Mouse (Mus musculus) intestine, postnatal 0 days (tissue): ENCODE results near the gene Trio. TPM values are rescaled to one million over a fixed set of nuclear protein-coding genes. Genes with fewer than 3 reads are reported as not detected.
A peak's percentile ranks its signal among the peaks of the same experiment; 100 is the strongest.

ENCODE experiments used
- ATAC-seq: fragments of 200-750 bp; cut with Nextera tagmentation; 2 replicates; pipeline ENCODE4 v1.8.0; 2017; ENCODE audit warnings: mild to moderate bottlenecking, moderate TSS enrichment, moderate library complexity
- H3K27ac ChIP-seq: fragments of 300-500 bp; sonication (generic); 2 replicates; pipeline ENCODE4 v1.5.1; 2014; ENCODE audit warnings: mild to moderate bottlenecking, low read depth, low read length, moderate library complexity
- H3K27me3 ChIP-seq: fragments of 300-500 bp; sonication (generic); replicated peaks from 2 replicates; pipeline ENCODE4 v1.6.1; 2014; ENCODE audit warnings: low read length, mixed read lengths; ENCODE audit not compliant: control insufficient read depth, insufficient read depth
- H3K36me3 ChIP-seq: fragments of 300-500 bp; sonication (generic); 2 replicates; pipeline ENCODE4 v1.6.1; 2014; ENCODE audit warnings: mild to moderate bottlenecking, moderate library complexity; ENCODE audit not compliant: control insufficient read depth, insufficient read depth
- H3K4me1 ChIP-seq: fragments of 300-500 bp; sonication (generic); replicated peaks from 2 replicates; pipeline ENCODE4 v1.6.1; 2014; ENCODE audit warnings: antibody characterized with exemption, low read length, mixed read lengths; ENCODE audit not compliant: control insufficient read depth, insufficient read depth
- H3K4me2 ChIP-seq: fragments of 300-500 bp; sonication (generic); replicated peaks from 2 replicates; pipeline ENCODE4 v1.6.1; 2014; ENCODE audit warnings: low read depth, mild to moderate bottlenecking, moderate library complexity
- H3K4me3 ChIP-seq: fragments of 300-500 bp; sonication (generic); 2 replicates; pipeline ENCODE4 v1.5.1; 2014; ENCODE audit warnings: low read depth, low read length
- H3K9ac ChIP-seq: fragments of 300-500 bp; sonication (generic); 2 replicates; pipeline ENCODE4 v1.6.1; 2014; ENCODE audit warnings: mild to moderate bottlenecking, low read depth, low read length
- H3K9me3 ChIP-seq: fragments of 300-500 bp; sonication (generic); 2 replicates; pipeline ENCODE4 v1.6.1; 2016; ENCODE audit warnings: mixed run types; ENCODE audit not compliant: control insufficient read depth
- CTCF ChIP-seq: sonication (generic); IDR thresholded peaks from 2 replicates; pipeline ENCODE4 v1.5.1; 2016; ENCODE audit warnings: low read depth, mild to moderate bottlenecking, control low read depth, antibody characterized with exemption, moderate library complexity
- WGBS: fragments of 180-500 bp; shearing (Covaris S2); extraction: QIAGEN DNeasy Blood & Tissue Kit; methylation state at CpG from one replicate; pipeline ENCODE4 v1.1.7; 2014; 5-methylcytosine and 5-hydroxymethylcytosine counted together
- polyA plus RNA-seq: library from polyadenylated mRNA; unstranded; fragments of >200 nt; fragmentation: Nextera tagmentation; extraction: Ambion mirVana; gene quantifications from 2 replicates; pipeline ENCODE4 v1.2.1, GENCODE M21; 2015

Trio gene
- polyA plus RNA-seq, 1 experiment from 2014 or later = 10.0 TPM

GRCm38 (mm10) chr15:27894112-27894511 lies 131.5 kb downstream of the Trio start:
- Histone ChIP-seq H3K27me3 (no peaks in the 10 kb centered on the region), H3K9ac (no peak overlapping the region), H3K4me3 (no peak overlapping the region), H3K9me3 (no peaks in the 10 kb centered on the region), H3K4me1 (no peaks in the 10 kb centered on the region), H3K27ac (no peak overlapping the region), H3K4me2 (no peak overlapping the region), H3K36me3 (peaks cover 54% of the 10 kb centered on the region)
- no peak for TF ChIP-seq CTCF
- ATAC-seq = no peak
- 84% methylated on average over 12 of the region's 12 CpGs for WGBS

- TF ChIP-seq CTCF = no peak
- H3K27me3 ChIP-seq = no peaks in the 10 kb centered on the region
- H3K36me3 ChIP-seq = peaks cover 50% of the 10 kb centered on the region
- H3K27ac ChIP-seq = no peak overlapping the region
- 86% methylated on average over 5 of the region's 5 CpGs for WGBS
- H3K4me2 ChIP-seq = no peak overlapping the region
- H3K9me3 ChIP-seq = no peaks in the 10 kb centered on the region
- no peak for ATAC-seq
- H3K9ac ChIP-seq = no peak overlapping the region
- H3K4me3 ChIP-seq = no peak overlapping the region
- no peaks in the 10 kb centered on the region for H3K4me1 ChIP-seq
These were observed 133.6 kb downstream of the Trio start for GRCm38 (mm10) chr15:27892029-27892428.

- Histone ChIP-seq H3K27me3 (no peaks in the 10 kb centered on the region), H3K4me2 (no peak overlapping the region), H3K9ac (no peak overlapping the region), H3K4me3 (no peak overlapping the region), H3K36me3 (peaks cover 49% of the 10 kb centered on the region), H3K9me3 (no peaks in the 10 kb centered on the region), H3K27ac (no peak overlapping the region), H3K4me1 (no peaks in the 10 kb centered on the region)
- WGBS = 86% methylated on average over 5 of the region's 5 CpGs
- TF ChIP-seq CTCF = no peak
- no peak for ATAC-seq
These were observed 135.0 kb downstream of the Trio start for GRCm38 (mm10) chr15:27890666-27891065.

- no peaks in the 10 kb centered on the region for H3K27me3 ChIP-seq
- H3K36me3 ChIP-seq = peaks cover 37% of the 10 kb centered on the region
- WGBS = 65% methylated on average over 13 of the region's 13 CpGs
These were observed 137.5 kb downstream of the Trio start for GRCm38 (mm10) chr15:27888153-27888552.

GRCm38 (mm10) chr15:27886992-27887391 lies 138.7 kb downstream of the Trio start:
- no peak for TF ChIP-seq CTCF

More at GRCm38 (mm10) chr15:27888153-27888552, 137.5 kb downstream of the Trio start:
- ATAC-seq = no peak
- Histone ChIP-seq H3K27ac (no peak overlapping the region), H3K4me1 (no peaks in the 10 kb centered on the region), H3K4me3 (no peak overlapping the region), H3K9me3 (no peaks in the 10 kb centered on the region), H3K4me2 (no peak overlapping the region), H3K9ac (no peak overlapping the region)
- TF ChIP-seq CTCF = peak; percentile 64

GRCm38 (mm10) chr15:27884347-27885250 lies 141.0 kb downstream of the Trio start:
- no peak overlapping the region for H3K4me3 ChIP-seq
- no peaks in the 10 kb centered on the region for H3K4me1 ChIP-seq
- no peak overlapping the region for H3K4me2 ChIP-seq
- 70% methylated on average over 17 of the region's 17 CpGs for WGBS
- no peaks in the 10 kb centered on the region for H3K27me3 ChIP-seq
- no peaks in the 10 kb centered on the region for H3K9me3 ChIP-seq
- no peak; the same call in 1 of the 2 replicates for ATAC-seq
- peaks cover 39% of the 10 kb centered on the region for H3K36me3 ChIP-seq
- H3K27ac ChIP-seq = no peak overlapping the region
- H3K9ac ChIP-seq = no peak overlapping the region
- TF ChIP-seq CTCF = peak; percentile 94

More at GRCm38 (mm10) chr15:27886992-27887391, 138.7 kb downstream of the Trio start:
- Histone ChIP-seq H3K4me2 (0 out of 2 replicates have a peak overlapping the region, but pooled peaks have one; percentile 32), H3K9me3 (no peaks in the 10 kb centered on the region), H3K4me3 (no peak overlapping the region), H3K27ac (no peak overlapping the region; the same call in 1 of the 2 replicates), H3K4me1 (no peaks in the 10 kb centered on the region), H3K27me3 (no peaks in the 10 kb centered on the region), H3K36me3 (peaks cover 39% of the 10 kb centered on the region), H3K9ac (no peak overlapping the region)
- 58% methylated on average over 6 of the region's 6 CpGs for WGBS
- ATAC-seq = no peak
